ENCODE assay signal across 8 mouse cellular contexts in the genomic region with DNA sequence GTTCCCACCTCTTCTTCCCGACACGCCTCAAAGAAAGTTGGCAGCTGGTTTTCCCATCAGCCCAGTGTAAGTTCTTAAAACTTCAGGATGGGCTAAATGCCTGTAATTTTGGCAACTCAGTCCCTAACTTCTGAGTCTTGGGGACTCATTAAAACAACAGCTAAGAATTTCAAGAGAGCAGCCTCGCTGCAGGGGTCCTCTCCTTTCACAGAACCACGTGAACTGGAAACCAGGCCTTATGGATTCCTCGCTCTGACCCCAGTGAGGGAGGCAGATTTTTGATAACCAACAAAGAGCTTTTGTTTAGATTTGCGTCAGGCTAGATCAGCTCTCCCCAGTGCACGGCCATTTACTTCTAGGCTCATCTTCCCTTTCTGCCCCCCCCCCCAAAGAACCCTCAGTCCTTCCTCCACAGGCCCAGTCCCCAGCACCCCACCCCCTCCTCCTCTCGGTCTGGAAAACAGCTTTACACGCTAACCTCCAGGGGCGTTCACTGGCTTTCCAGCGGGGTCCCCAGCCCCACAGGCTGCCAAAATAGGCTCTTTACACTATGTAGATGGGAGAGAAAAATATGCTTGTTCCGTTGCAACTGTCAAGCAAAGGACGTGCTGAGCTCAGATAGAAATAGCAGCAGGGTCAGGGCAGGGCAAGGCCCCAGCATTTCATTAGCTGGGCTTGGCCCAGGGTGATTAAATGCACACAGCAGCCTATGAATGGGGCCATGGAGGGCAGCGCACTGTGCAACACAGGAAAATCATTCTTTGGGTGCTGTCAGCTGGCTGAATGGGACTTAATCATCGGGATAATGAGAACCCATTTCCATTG.
A peak's percentile ranks its signal among the peaks of the same experiment; 100 is the strongest.
DNase-seq lines count a peak whose midpoint lies in the region; ATAC-seq lines count a peak whose summit lies in the region.

No protein-coding gene starts in this region.

- ATAC-seq in heart, embryonic 15.5 days (replicated peaks; ENCODE audit: insufficient number of reproducible peaks, insufficient read depth, low FRiP score, low read depth) = peak; percentile 76
- ATAC-seq in neural tube, embryonic 12.5 days (ENCODE audit: low FRiP score, low read depth) = peak; percentile 93

- no peaks in the 10 kb centered on the region for H3K27me3 ChIP-seq in heart, embryonic 15.5 days
- no peaks in the 10 kb centered on the region for H3K27me3 ChIP-seq in neural tube, embryonic 12.5 days (replicated peaks)

- no peaks in the 10 kb centered on the region for H3K36me3 ChIP-seq in heart, embryonic 15.5 days
- no peaks in the 10 kb centered on the region for H3K36me3 ChIP-seq in neural tube, embryonic 12.5 days

- H3K27ac ChIP-seq in heart, embryonic 15.5 days = peak overlapping the region; percentile 22
- peak overlapping the region; percentile 38; the same call in 1 of the 2 replicates for H3K27ac ChIP-seq in neural tube, embryonic 12.5 days

- H3K9me3 ChIP-seq in heart, embryonic 15.5 days (replicated peaks) = no peaks in the 10 kb centered on the region
- H3K9me3 ChIP-seq in neural tube, embryonic 12.5 days = no peaks in the 10 kb centered on the region

- peak; percentile 87 for DNase-seq in adrenal gland, adult 2 months
- DNase-seq in embryo, embryonic 11.5 days (ENCODE audit: low read depth, low spot score) = peak; percentile 59
- peak; percentile 71 to 84 for DNase-seq in kidney, postnatal 36 days
- no peak for DNase-seq in right cerebral cortex, adult 2 months (ENCODE audit: low spot score in 2 of 2)
- no peak for DNase-seq in layer of hippocampus, adult 9-10 months (ENCODE audit: low spot score)
- DNase-seq in ovary, adult 18-20 months (ENCODE audit: low spot score) = no peak

- H3K4me1 ChIP-seq in heart, embryonic 15.5 days (replicated peaks) = peaks cover 30% of the 10 kb centered on the region
- peaks cover 37% of the 10 kb centered on the region for H3K4me1 ChIP-seq in neural tube, embryonic 12.5 days

- 36% methylated on average over 15 of the region's 15 CpGs for WGBS in heart, embryonic 15.5 days
- WGBS in neural tube, embryonic 12.5 days = 4% methylated on average over 15 of the region's 15 CpGs

- H3K4me2 ChIP-seq in heart, embryonic 15.5 days = no peak overlapping the region
- peak overlapping the region; percentile 27 for H3K4me2 ChIP-seq in neural tube, embryonic 12.5 days (replicated peaks)

- H3K9ac ChIP-seq in heart, embryonic 15.5 days = no peak overlapping the region
- H3K9ac ChIP-seq in neural tube, embryonic 12.5 days = no peak overlapping the region

- H3K4me3 ChIP-seq in heart, embryonic 15.5 days = no peak overlapping the region
- no peak overlapping the region for H3K4me3 ChIP-seq in neural tube, embryonic 12.5 days

Comparison
In these comparisons a context has a peak if more than half of its experiments do, and no peak if none do; other contexts are left out.
1. DNase-seq: peak in adrenal gland, adult 2 months (single experiment), embryo, embryonic 11.5 days (single experiment) and kidney, postnatal 36 days (2 of 2); none in right cerebral cortex, adult 2 months (0 of 2), layer of hippocampus, adult 9-10 months (single experiment) and ovary, adult 18-20 months (single experiment).